Mouse (Mus musculus): Measurements from ENCODE around the gene Serpina6.

DNA sequence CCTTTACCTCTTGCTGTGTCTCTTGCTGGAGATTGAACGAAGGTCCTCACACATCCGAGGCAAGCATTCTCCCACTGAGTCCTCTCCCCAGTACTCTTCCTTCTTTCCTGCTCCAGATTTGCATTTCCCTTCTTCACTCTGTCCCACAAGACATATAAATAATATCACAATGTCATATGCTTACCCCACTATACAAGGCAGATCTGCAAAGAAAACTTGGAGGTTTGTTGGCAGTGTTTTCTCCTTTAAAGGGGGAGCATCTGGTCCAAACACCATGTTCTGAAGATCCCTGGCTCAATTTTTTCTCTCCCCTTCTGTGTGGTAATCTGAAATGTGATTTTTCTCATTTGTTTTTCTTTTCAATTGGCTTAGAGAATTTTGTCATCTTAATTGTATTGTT, 22.6 kb downstream of the Serpina6 start:
- TF ChIP-seq E2F4 (IDR thresholded peaks at IDR 0.05; ENCODE audit: insufficient read depth): no peak
- no peak for TF ChIP-seq REST (IDR thresholded peaks at IDR 0.05; ENCODE audit: insufficient read depth, insufficient read length)
